Mouse (Mus musculus): ENCODE data around the gene Sgcg. TPM values are rescaled to one million over a fixed set of nuclear protein-coding genes. Genes with fewer than 3 reads are reported as not detected.

Gene Sgcg
- total RNA-seq, 2 experiments from 2014 or later, result not detected

Other genes with a start within 250 kb of the Sgcg start
- gene Tnfrsf19, start 212.0 kb downstream of the Sgcg start, total RNA-seq (2015), result 0.16 TPM in 1 of 2 replicates, not detected in the other
- gene Tnfrsf19, start 212.0 kb downstream of the Sgcg start, total RNA-seq (2017), result 0.29 and 0.45 TPM in 2 replicates
- 8.3 and 8.8 TPM in 2 replicates for gene Sacs, start 120.0 kb downstream of the Sgcg start, total RNA-seq (2015)
- gene Sacs, start 120.0 kb downstream of the Sgcg start, total RNA-seq (2017), result 9.8 and 11.7 TPM in 2 replicates
- 55.5 and 62.1 TPM in 2 replicates for gene Arl11, start 51.3 kb upstream of the Sgcg start, total RNA-seq (2015)
- 24.3 and 30.7 TPM in 2 replicates for gene Arl11, start 51.3 kb upstream of the Sgcg start, total RNA-seq (2017)
- 2.1 and 2.2 TPM in 2 replicates for gene Ebpl, start 101.9 kb upstream of the Sgcg start, total RNA-seq (2015)
- gene Ebpl, start 101.9 kb upstream of the Sgcg start, total RNA-seq (2017), result 0.98 and 1.2 TPM in 2 replicates
- 39.1 and 42.8 TPM in 2 replicates for gene Kpna3, start 181.4 kb upstream of the Sgcg start, total RNA-seq (2015)
- gene Kpna3, start 181.4 kb upstream of the Sgcg start, total RNA-seq (2017), result 21.6 and 26.8 TPM in 2 replicates